Mouse (Mus musculus): ENCODE results near the gene Sema6d. TPM values are rescaled to one million over a fixed set of nuclear protein-coding genes. Genes with fewer than 3 reads are reported as not detected.

Gene Sema6d
- total and polyA plus RNA-seq, 3 experiments: 0.05 TPM; not detected in 2

DNA sequence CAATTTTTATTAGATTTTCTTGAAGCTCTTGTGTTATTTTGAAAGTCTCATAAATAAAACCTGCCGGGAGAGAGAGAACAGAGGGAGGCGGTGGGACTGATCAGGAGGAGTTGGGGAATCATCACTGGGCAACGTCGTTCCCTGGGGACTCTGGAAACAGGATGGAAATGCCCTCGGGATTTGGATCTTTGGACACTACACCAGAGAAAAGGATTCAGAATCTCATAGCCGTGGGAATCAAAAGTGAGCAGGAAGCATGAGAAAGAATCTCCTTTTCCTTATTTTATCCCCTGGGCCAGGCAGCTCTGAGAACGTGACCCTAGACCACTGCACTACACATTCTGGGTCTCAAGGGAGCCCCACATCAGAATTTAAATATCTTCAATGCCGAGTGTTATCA is 313.8 kb downstream of the Sema6d start:
- TF ChIP-seq GATA2 (IDR thresholded peaks at IDR 0.05; ENCODE audit: borderline replicate concordance, low read depth, low read length): no peak
- TF ChIP-seq CTCF (IDR thresholded peaks at IDR 0.05; ENCODE audit: low read depth, low read length): no peak
- Histone ChIP-seq H3K9me3 (replicated peaks) (peaks cover 25% of the 10 kb centered on the region), H3K4me1 (ENCODE audit: insufficient read depth, low read depth, low read length) (no peaks in the 10 kb centered on the region), H3K4me3 (ENCODE audit: low read depth, low read length) (no peak overlapping the region), H3K27me3 (ENCODE audit: insufficient read depth, low read length) (no peaks in the 10 kb centered on the region), H3K36me3 (replicated peaks) (no peaks in the 10 kb centered on the region)
- ATAC-seq (ENCODE audit: extremely low read depth, insufficient number of reproducible peaks, low FRiP score, poor library complexity, severe bottlenecking) (no peak), DNase-seq (ENCODE audit: low spot score) (no peak)

DNA sequence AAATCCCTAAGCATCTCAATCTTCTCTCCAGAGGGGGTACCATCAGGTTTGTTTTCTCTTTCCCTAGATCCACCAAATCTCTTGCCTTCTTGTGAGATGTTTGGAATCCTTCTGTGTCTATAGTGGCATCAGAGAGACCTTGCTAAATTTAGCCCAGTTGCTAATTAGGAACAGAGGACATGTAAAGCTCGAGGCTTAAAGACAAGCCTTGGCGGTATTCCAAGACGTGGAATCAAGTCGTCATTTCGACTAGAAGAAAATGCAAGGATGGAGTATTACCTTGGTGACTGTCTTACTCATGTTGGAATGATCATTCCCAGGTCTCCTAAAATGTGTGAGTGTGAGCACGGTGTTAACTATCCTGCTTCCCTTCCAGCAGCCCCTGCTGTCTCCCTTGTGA is 314.2 kb downstream of the Sema6d start:
- Histone ChIP-seq H3K4me1 (ENCODE audit: insufficient read depth, low read depth, low read length) (no peaks in the 10 kb centered on the region), H3K27me3 (ENCODE audit: insufficient read depth, low read length) (no peaks in the 10 kb centered on the region), H3K4me3 (ENCODE audit: low read depth, low read length) (no peak overlapping the region), H3K9me3 (replicated peaks) (peaks cover 24% of the 10 kb centered on the region), H3K36me3 (replicated peaks) (no peaks in the 10 kb centered on the region)
- DNase-seq (ENCODE audit: low spot score) (no peak), ATAC-seq (ENCODE audit: extremely low read depth, insufficient number of reproducible peaks, low FRiP score, poor library complexity, severe bottlenecking) (no peak)
- TF ChIP-seq CTCF (IDR thresholded peaks at IDR 0.05; ENCODE audit: low read depth, low read length): no peak
- TF ChIP-seq GATA2 (IDR thresholded peaks at IDR 0.05; ENCODE audit: borderline replicate concordance, low read depth, low read length): no peak
- no peak for TF ChIP-seq GATA1 (IDR thresholded peaks at IDR 0.05; ENCODE audit: borderline replicate concordance, low read length)
- TF ChIP-seq POLR2AphosphoS5 (IDR thresholded peaks at IDR 0.05; ENCODE audit: insufficient replicate concordance, low read depth, low read length): no peak

DNA sequence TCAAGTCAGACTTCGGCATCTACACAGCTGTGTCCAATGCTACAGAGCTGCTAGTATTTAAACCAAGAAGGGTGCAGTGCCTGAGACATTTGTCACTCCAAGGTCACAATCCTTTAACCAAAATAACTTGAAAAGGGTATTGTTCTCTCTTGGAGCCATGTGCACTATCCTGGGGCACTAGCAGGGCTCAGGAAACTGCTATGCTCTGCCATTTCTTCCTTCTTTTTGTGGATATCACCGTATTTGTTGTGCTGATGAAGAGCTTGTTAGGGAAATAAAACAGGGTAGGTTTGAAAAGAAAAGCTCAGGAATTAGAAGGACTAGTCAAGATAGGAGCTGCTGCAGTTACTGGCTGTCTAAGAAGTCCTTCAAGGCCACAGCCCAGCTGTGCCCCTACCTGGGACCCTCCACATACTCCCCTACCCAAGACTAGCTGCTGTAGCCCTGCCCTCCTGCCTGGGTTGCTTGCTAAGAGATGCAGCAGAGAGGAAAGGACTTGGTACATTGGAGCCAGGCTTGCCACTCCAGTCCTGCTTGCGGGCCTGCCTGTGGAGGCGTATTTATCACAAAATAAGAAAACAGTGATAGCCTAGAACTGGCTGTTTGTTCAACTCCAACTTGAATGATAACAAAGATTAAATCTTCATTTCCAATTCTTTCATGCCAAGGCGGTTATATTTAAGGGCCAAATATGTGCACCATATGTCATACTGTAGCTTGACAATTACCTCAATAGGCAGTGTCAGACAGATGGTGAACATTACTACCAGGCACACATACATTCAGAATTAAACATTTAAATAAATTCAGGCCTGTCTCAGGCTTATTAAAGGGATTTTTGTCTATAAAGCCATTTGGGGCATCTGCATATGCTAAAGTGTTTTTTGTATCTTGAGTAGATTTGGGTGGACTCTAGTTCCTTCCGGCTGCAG is 315.1 kb downstream of the Sema6d start:
- no peak overlapping the region for H3K4me3 ChIP-seq (ENCODE audit: low read depth, low read length)
- no peak for TF ChIP-seq GATA2 (IDR thresholded peaks at IDR 0.05; ENCODE audit: borderline replicate concordance, low read depth, low read length)
- TF ChIP-seq TAL1 (conservative IDR thresholded peaks at IDR 0.05; ENCODE audit: low read depth, low read length): no peak
- TF ChIP-seq GATA1 (IDR thresholded peaks at IDR 0.05; ENCODE audit: borderline replicate concordance, low read length): no peak
- no peak for TF ChIP-seq POLR2AphosphoS5 (IDR thresholded peaks at IDR 0.05; ENCODE audit: insufficient replicate concordance, low read depth, low read length)
- no peak for TF ChIP-seq CTCF (IDR thresholded peaks at IDR 0.05; ENCODE audit: low read depth, low read length)
- H3K27me3 ChIP-seq (ENCODE audit: insufficient read depth, low read length): no peaks in the 10 kb centered on the region
- peaks cover 27% of the 10 kb centered on the region for H3K9me3 ChIP-seq (replicated peaks)
- H3K36me3 ChIP-seq (replicated peaks): no peaks in the 10 kb centered on the region
- ATAC-seq (ENCODE audit: extremely low read depth, insufficient number of reproducible peaks, low FRiP score, poor library complexity, severe bottlenecking) (no peak), DNase-seq (ENCODE audit: low spot score) (no peak)
- H3K4me1 ChIP-seq (ENCODE audit: insufficient read depth, low read depth, low read length): no peaks in the 10 kb centered on the region

DNA sequence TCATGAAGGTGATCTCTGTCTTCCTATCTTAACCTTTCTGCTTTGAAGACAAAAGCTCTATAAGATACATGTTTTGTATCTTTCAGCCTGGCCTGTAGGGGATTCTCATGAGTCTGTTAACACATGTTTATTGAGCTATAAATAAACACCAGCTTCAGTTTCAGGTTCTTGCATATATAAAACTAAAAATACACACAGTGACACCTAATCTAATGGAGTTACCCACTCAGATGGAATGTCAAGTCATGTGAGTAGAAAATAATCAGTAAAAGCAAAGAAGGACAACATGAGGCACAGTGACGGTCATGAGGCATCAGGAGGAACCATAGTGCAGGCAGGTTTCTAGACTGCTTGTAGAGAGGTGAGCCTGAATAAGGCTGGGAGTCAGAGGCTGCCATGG is 319.2 kb downstream of the Sema6d start:
- DNase-seq (ENCODE audit: low spot score) (no peak), ATAC-seq (ENCODE audit: extremely low read depth, insufficient number of reproducible peaks, low FRiP score, poor library complexity, severe bottlenecking) (no peak)
- Histone ChIP-seq H3K9me3 (replicated peaks) (peaks cover 26% of the 10 kb centered on the region), H3K27me3 (ENCODE audit: insufficient read depth, low read length) (no peaks in the 10 kb centered on the region), H3K4me1 (ENCODE audit: insufficient read depth, low read depth, low read length) (no peaks in the 10 kb centered on the region), H3K36me3 (replicated peaks) (no peaks in the 10 kb centered on the region), H3K4me3 (ENCODE audit: low read depth, low read length) (no peak overlapping the region)
- TF ChIP-seq GATA2 (IDR thresholded peaks at IDR 0.05; ENCODE audit: borderline replicate concordance, low read depth, low read length) (no peak), GATA1 (IDR thresholded peaks at IDR 0.05; ENCODE audit: borderline replicate concordance, low read length) (no peak)

DNA sequence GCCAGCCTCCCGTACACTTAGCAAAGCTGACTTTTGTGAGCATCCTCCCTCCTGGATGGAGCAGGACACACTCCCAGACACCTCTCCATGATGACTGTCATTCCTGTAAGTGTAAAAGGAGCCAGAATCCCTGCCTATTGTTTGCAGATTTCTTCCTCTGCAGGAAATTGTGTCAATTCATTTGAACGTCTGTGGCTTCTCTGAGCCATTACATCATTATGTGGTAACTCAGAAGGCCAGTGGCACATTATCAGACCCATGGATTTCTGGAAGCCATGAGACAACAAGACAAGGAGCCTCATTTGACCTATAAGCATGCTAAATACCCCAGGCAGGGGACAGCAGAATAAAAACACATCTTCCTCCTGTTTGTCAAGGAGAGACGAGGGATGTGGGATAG is 327.0 kb downstream of the Sema6d start:
- ATAC-seq (ENCODE audit: extremely low read depth, insufficient number of reproducible peaks, low FRiP score, poor library complexity, severe bottlenecking) (no peak), DNase-seq (ENCODE audit: low spot score) (no peak)
- Histone ChIP-seq H3K27me3 (ENCODE audit: insufficient read depth, low read length) (no peaks in the 10 kb centered on the region), H3K4me1 (ENCODE audit: insufficient read depth, low read depth, low read length) (no peaks in the 10 kb centered on the region), H3K9me3 (replicated peaks) (peaks cover 41% of the 10 kb centered on the region), H3K36me3 (replicated peaks) (no peaks in the 10 kb centered on the region), H3K4me3 (ENCODE audit: low read depth, low read length) (no peak overlapping the region)
- TF ChIP-seq GATA1 (IDR thresholded peaks at IDR 0.05; ENCODE audit: borderline replicate concordance, low read length) (no peak), CTCF (IDR thresholded peaks at IDR 0.05; ENCODE audit: low read depth, low read length) (no peak), POLR2AphosphoS5 (IDR thresholded peaks at IDR 0.05; ENCODE audit: insufficient replicate concordance, low read depth, low read length) (no peak), GATA2 (IDR thresholded peaks at IDR 0.05; ENCODE audit: borderline replicate concordance, low read depth, low read length) (no peak), TAL1 (conservative IDR thresholded peaks at IDR 0.05; ENCODE audit: low read depth, low read length) (no peak)

DNA sequence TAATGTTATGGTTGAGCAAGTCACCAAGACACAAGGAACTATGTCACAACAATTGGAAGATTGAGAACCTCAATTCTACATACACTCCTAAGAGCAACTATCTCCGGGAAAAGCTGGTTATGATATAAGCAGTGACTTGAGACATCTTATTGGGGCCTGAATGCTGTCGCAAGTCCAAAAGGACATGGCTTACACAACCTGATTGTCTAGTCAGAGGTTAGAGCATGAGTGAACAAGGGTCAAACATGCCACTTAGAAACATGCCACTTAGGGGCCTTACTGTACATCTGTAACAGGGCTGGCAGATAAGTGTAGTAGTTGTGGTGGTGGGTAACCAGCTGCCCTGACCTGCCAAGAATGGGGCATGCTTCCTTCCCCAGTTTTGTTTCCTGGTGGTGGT is 328.6 kb downstream of the Sema6d start:
- H3K27me3 ChIP-seq (ENCODE audit: insufficient read depth, low read length): no peaks in the 10 kb centered on the region
- no peak overlapping the region for H3K4me3 ChIP-seq (ENCODE audit: low read depth, low read length)
- peaks cover 30% of the 10 kb centered on the region for H3K9me3 ChIP-seq (replicated peaks)
- ATAC-seq (ENCODE audit: extremely low read depth, insufficient number of reproducible peaks, low FRiP score, poor library complexity, severe bottlenecking) (no peak), DNase-seq (ENCODE audit: low spot score) (no peak)
- TF ChIP-seq CTCF (IDR thresholded peaks at IDR 0.05; ENCODE audit: low read depth, low read length) (no peak), TAL1 (conservative IDR thresholded peaks at IDR 0.05; ENCODE audit: low read depth, low read length) (no peak), GATA2 (IDR thresholded peaks at IDR 0.05; ENCODE audit: borderline replicate concordance, low read depth, low read length) (no peak), POLR2AphosphoS5 (IDR thresholded peaks at IDR 0.05; ENCODE audit: insufficient replicate concordance, low read depth, low read length) (no peak), GATA1 (IDR thresholded peaks at IDR 0.05; ENCODE audit: borderline replicate concordance, low read length) (no peak)
- no peaks in the 10 kb centered on the region for H3K4me1 ChIP-seq (ENCODE audit: insufficient read depth, low read depth, low read length)
- H3K36me3 ChIP-seq (replicated peaks): no peaks in the 10 kb centered on the region
